Mouse (Mus musculus) forebrain, postnatal 0 days (tissue): ENCODE data around the gene Lrfn1. TPM values are rescaled to one million over a fixed set of nuclear protein-coding genes. Genes with fewer than 3 reads are reported as not detected.

Source experiments
- ATAC-seq: fragments of 200-750 bp; cut with Nextera tagmentation; 2 replicates; pipeline ENCODE4 v1.8.0; 2017; ENCODE audit warnings: mild to moderate bottlenecking, moderate library complexity
- DNase-seq: peaks from one replicate; pipeline ENCODE4 v3.0.0-alpha.2; 2015
- H3K27ac ChIP-seq: fragments of 300-500 bp; sonication (generic); 2 replicates; pipeline ENCODE4 v1.5.1; 2014; ENCODE audit warnings: low read depth, mild to moderate bottlenecking, antibody characterized with exemption, low read length, moderate library complexity, mixed read lengths
- H3K27me3 ChIP-seq: fragments of 300-500 bp; sonication (generic); 2 replicates; pipeline ENCODE4 v1.6.1; 2014; ENCODE audit warnings: mild to moderate bottlenecking, low read length, mixed read lengths; ENCODE audit not compliant: insufficient read depth
- H3K36me3 ChIP-seq: fragments of 300-500 bp; sonication (generic); 2 replicates; pipeline ENCODE4 v1.6.1; 2014; ENCODE audit warnings: mild to moderate bottlenecking, moderate library complexity; ENCODE audit not compliant: insufficient read depth
- H3K4me1 ChIP-seq: fragments of 300-500 bp; sonication (generic); 2 replicates; pipeline ENCODE4 v1.6.1; 2014; ENCODE audit warnings: antibody characterized with exemption; ENCODE audit not compliant: insufficient read depth
- H3K4me2 ChIP-seq: fragments of 300-500 bp; sonication (generic); 2 replicates; pipeline ENCODE4 v1.6.1; 2014; ENCODE audit warnings: low read depth, mild to moderate bottlenecking, moderate library complexity
- H3K4me3 ChIP-seq: fragments of 300-500 bp; sonication (generic); 2 replicates; pipeline ENCODE4 v1.5.1; 2014; ENCODE audit warnings: low read depth, low read length, mixed read lengths
- H3K9ac ChIP-seq: fragments of 300-500 bp; sonication (generic); 2 replicates; pipeline ENCODE4 v1.6.1; 2014; ENCODE audit warnings: mild to moderate bottlenecking
- H3K9me3 ChIP-seq: fragments of 300-500 bp; sonication (generic); 2 replicates; pipeline ENCODE4 v1.6.1; 2016; ENCODE audit warnings: low read length
- CTCF ChIP-seq: sonication (generic); IDR thresholded peaks from 2 replicates; pipeline ENCODE4 v1.5.1; 2016; ENCODE audit warnings: antibody characterized with exemption, control low read depth, low read depth
- WGBS: fragments of 180-500 bp; shearing (Covaris S2); extraction: QIAGEN DNeasy Blood & Tissue Kit; methylation state at CpG from one replicate; pipeline ENCODE4 v1.1.7; 2014; 5-methylcytosine and 5-hydroxymethylcytosine counted together
- polyA plus RNA-seq: library from polyadenylated mRNA; unstranded; fragments of >200 nt; fragmentation: Nextera tagmentation; extraction: Ambion mirVana; gene quantifications from 2 replicates; pipeline ENCODE4 v1.2.1, GENCODE M21; 2015
- total RNA-seq: library from RNA; depleted of rRNA; stranded (reverse); fragments of >200 nt; gene quantifications from 2 replicates; pipeline ENCODE4 v1.2.3, GENCODE M21; 2014

Lrfn1 gene
- total and polyA plus RNA-seq, 2 experiments from 2014 or later: 21.2 to 88.3 TPM

- 0 out of 2 replicates have a peak, but pooled peaks cover 5% of the 10 kb centered on the region for H3K4me1 ChIP-seq
- no peak for DNase-seq
- H3K9ac ChIP-seq: no peak overlapping the region
- no peak overlapping the region for H3K4me3 ChIP-seq
- H3K27ac ChIP-seq: no peak overlapping the region
- no peak for TF ChIP-seq CTCF
- no peaks in the 10 kb centered on the region for H3K27me3 ChIP-seq
- ATAC-seq: no peak
- no peak overlapping the region for H3K4me2 ChIP-seq
- H3K36me3 ChIP-seq: peaks cover 17% of the 10 kb centered on the region
- no peaks in the 10 kb centered on the region for H3K9me3 ChIP-seq
Observed at GRCm38 (mm10) chr7:28427738-28428137, 24.0 kb upstream of the Lrfn1 start.

- no peak for TF ChIP-seq CTCF
- Histone ChIP-seq H3K27ac (no peak overlapping the region), H3K4me1 (peaks cover 18% of the 10 kb centered on the region), H3K4me2 (no peak overlapping the region), H3K27me3 (no peaks in the 10 kb centered on the region), H3K9ac (no peak overlapping the region), H3K36me3 (peaks cover 10% of the 10 kb centered on the region; the same call in 1 of the 2 replicates), H3K4me3 (no peak overlapping the region), H3K9me3 (no peaks in the 10 kb centered on the region)
- WGBS: 73% methylated on average over 1 of the region's 1 CpGs
- no peak for DNase-seq
- ATAC-seq: no peak
Observed at GRCm38 (mm10) chr7:28430512-28430911, 21.3 kb upstream of the Lrfn1 start.

- H3K27ac ChIP-seq: no peak overlapping the region
- no peak overlapping the region for H3K9ac ChIP-seq
- ATAC-seq (no peak), DNase-seq (no peak)
- no peak overlapping the region for H3K4me2 ChIP-seq
- H3K36me3 ChIP-seq: peaks cover 10% of the 10 kb centered on the region; the same call in 1 of the 2 replicates
- H3K4me1 ChIP-seq: peaks cover 18% of the 10 kb centered on the region
- H3K4me3 ChIP-seq: no peak overlapping the region
- 93% methylated on average over 2 of the region's 2 CpGs for WGBS
- H3K9me3 ChIP-seq: no peaks in the 10 kb centered on the region
- no peak for TF ChIP-seq CTCF
- H3K27me3 ChIP-seq: no peaks in the 10 kb centered on the region
Observed at GRCm38 (mm10) chr7:28432252-28432651, 19.5 kb upstream of the Lrfn1 start.

GRCm38 (mm10) chr7:28435660-28436259 is 16.0 kb upstream of the Lrfn1 start:
- Histone ChIP-seq H3K36me3 (peaks cover 10% of the 10 kb centered on the region; the same call in 1 of the 2 replicates), H3K9me3 (no peaks in the 10 kb centered on the region), H3K27me3 (no peaks in the 10 kb centered on the region), H3K4me3 (peak overlapping the region; percentile 72), H3K9ac (peak overlapping the region; percentile 83), H3K4me2 (peak overlapping the region; percentile 73), H3K4me1 (peaks cover 18% of the 10 kb centered on the region), H3K27ac (peak overlapping the region; percentile 72)
- no peak for TF ChIP-seq CTCF
- DNase-seq (peak; percentile 22), ATAC-seq (peak; percentile 9)
- 0% methylated on average over 28 of the region's 70 CpGs for WGBS

- peak; percentile 100 for DNase-seq
- TF ChIP-seq CTCF: peak; percentile 78
- H3K4me2 ChIP-seq: peak overlapping the region; percentile 73
- WGBS: 2% methylated on average over 53 of the region's 64 CpGs
- peak overlapping the region; percentile 83 for H3K9ac ChIP-seq
- H3K4me1 ChIP-seq: peaks cover 18% of the 10 kb centered on the region
- ATAC-seq: peak; percentile 96
- H3K27me3 ChIP-seq: no peaks in the 10 kb centered on the region
- peak overlapping the region; percentile 85 for H3K27ac ChIP-seq
- no peaks in the 10 kb centered on the region for H3K9me3 ChIP-seq
- H3K4me3 ChIP-seq: peak overlapping the region; percentile 72
- H3K36me3 ChIP-seq: peaks cover 4% of the 10 kb centered on the region; the same call in 1 of the 2 replicates
Observed at GRCm38 (mm10) chr7:28436271-28436904, 15.4 kb upstream of the Lrfn1 start.

- WGBS: 4% methylated on average over 16 of the region's 16 CpGs
- H3K4me2 ChIP-seq: peak within 1 kb of the TSS; percentile 63
- peak within 1 kb of the TSS; percentile 75 for H3K9ac ChIP-seq
Observed at GRCm38 (mm10) chr7:28436932-28437570, 14.7 kb upstream of the Lrfn1 start, which contains the start of gene Gmfg. TSS of gene Gmfg (plus strand) at chr7:28437447.

GRCm38 (mm10) chr7:28437964-28438363 is 13.8 kb upstream of the Lrfn1 start:
- H3K27ac ChIP-seq: no peak overlapping the region
- H3K9ac ChIP-seq: no peak overlapping the region
- H3K4me1 ChIP-seq: peaks cover 11% of the 10 kb centered on the region
- TF ChIP-seq CTCF: no peak
- H3K36me3 ChIP-seq: 0 out of 2 replicates have a peak, but pooled peaks cover 2% of the 10 kb centered on the region
- no peaks in the 10 kb centered on the region for H3K9me3 ChIP-seq
- DNase-seq: no peak
- ATAC-seq: no peak
- H3K4me3 ChIP-seq: no peak overlapping the region
- no peak overlapping the region for H3K4me2 ChIP-seq
- no peaks in the 10 kb centered on the region for H3K27me3 ChIP-seq

More at GRCm38 (mm10) chr7:28436932-28437570, 14.7 kb upstream of the Lrfn1 start, which contains the start of gene Gmfg:
- ATAC-seq (peak; percentile 57), DNase-seq (peak; percentile 89)
- H3K27me3 ChIP-seq: no peaks in the 10 kb centered on the region
- peak within 1 kb of the TSS; percentile 85 for H3K27ac ChIP-seq
- no peaks in the 10 kb centered on the region for H3K9me3 ChIP-seq
- H3K4me1 ChIP-seq: peaks cover 18% of the 10 kb centered on the region
- H3K4me3 ChIP-seq: peak within 1 kb of the TSS; percentile 72
- H3K36me3 ChIP-seq: 0 out of 2 replicates have a peak, but pooled peaks cover 2% of the 10 kb centered on the region
- TF ChIP-seq CTCF: peak; percentile 86
